Mouse (Mus musculus) hindbrain, embryonic 15.5 days (tissue): ENCODE results near the gene Csn1s1. TPM values are rescaled to one million over a fixed set of nuclear protein-coding genes. Genes with fewer than 3 reads are reported as not detected.

Experiments
- ATAC-seq: fragments of 200-750 bp; cut with Nextera tagmentation; 2 replicates; pipeline ENCODE4 v1.8.0; 2017; ENCODE audit warnings: low read depth, moderate number of reproducible peaks, moderate TSS enrichment; ENCODE audit not compliant: low FRiP score
- H3K27ac ChIP-seq: fragments of 300-500 bp; sonication (generic); replicated peaks from 2 replicates; pipeline ENCODE4 v1.5.1; 2015; ENCODE audit warnings: mild to moderate bottlenecking, inconsistent platforms
- H3K27me3 ChIP-seq: fragments of 300-500 bp; sonication (generic); 2 replicates; pipeline ENCODE4 v1.6.1; 2015; ENCODE audit warnings: control low read depth, inconsistent platforms
- H3K36me3 ChIP-seq: fragments of 300-500 bp; sonication (generic); 2 replicates; pipeline ENCODE4 v1.6.1; 2015; ENCODE audit warnings: control low read depth, inconsistent platforms
- H3K4me1 ChIP-seq: fragments of 300-500 bp; sonication (generic); replicated peaks from 2 replicates; pipeline ENCODE4 v1.6.1; 2015; ENCODE audit warnings: control low read depth, inconsistent platforms
- H3K4me2 ChIP-seq: fragments of 300-500 bp; sonication (generic); 2 replicates; pipeline ENCODE4 v1.6.1; 2015; ENCODE audit warnings: moderate library complexity, mild to moderate bottlenecking, inconsistent platforms
- H3K4me3 ChIP-seq: fragments of 300-500 bp; sonication (generic); 2 replicates; pipeline ENCODE4 v1.5.1; 2015; ENCODE audit warnings: mild to moderate bottlenecking, inconsistent platforms
- H3K9ac ChIP-seq: fragments of 300-500 bp; sonication (generic); 2 replicates; pipeline ENCODE4 v1.6.1; 2015; ENCODE audit warnings: inconsistent platforms
- H3K9me3 ChIP-seq: fragments of 300-500 bp; sonication (generic); 2 replicates; pipeline ENCODE4 v1.6.1; 2016; ENCODE audit warnings: control low read depth, inconsistent platforms
- WGBS: fragments of 180-500 bp; shearing (Covaris S2); methylation state at CpG from one replicate; pipeline ENCODE4 v1.1.7; 2015; 5-methylcytosine and 5-hydroxymethylcytosine counted together
- polyA plus RNA-seq: library from polyadenylated mRNA; unstranded; fragments of >200 nt; fragmentation: Nextera tagmentation; extraction: Ambion mirVana; gene quantifications from 2 replicates; pipeline ENCODE4 v1.2.1, GENCODE M21; 2015

Csn1s1 gene
- polyA plus RNA-seq, result not detected in 2 replicates

DNA sequence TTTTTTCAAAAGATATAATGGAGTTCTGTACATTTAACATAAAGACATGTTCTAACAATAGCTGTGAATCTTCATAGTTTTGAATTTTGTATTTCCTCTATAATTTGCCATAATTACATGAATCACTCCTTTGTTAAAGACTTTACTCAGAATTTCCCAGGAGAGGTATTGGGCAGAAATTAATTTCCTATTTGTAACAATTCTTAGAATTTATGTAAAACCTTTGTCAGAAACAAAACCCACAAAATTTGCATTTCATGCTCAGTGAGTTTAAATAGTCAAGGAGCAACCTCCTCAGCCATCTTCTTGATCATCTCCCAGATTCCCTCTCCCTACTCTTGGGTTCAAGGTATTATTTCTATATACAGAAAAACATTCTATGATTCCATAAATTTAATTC is at the start of gene Csn1s1:
Gene Csn1s1 (plus strand): TSS at position 301 of the 400 bp plus-strand sequence.
- Histone ChIP-seq H3K27me3 (no peaks in the 10 kb centered on the region), H3K36me3 (no peaks in the 10 kb centered on the region), H3K27ac (no peak within 1 kb of the TSS), H3K4me1 (no peaks in the 10 kb centered on the region), H3K9me3 (no peaks in the 10 kb centered on the region), H3K4me2 (no peak within 1 kb of the TSS), H3K4me3 (no peak within 1 kb of the TSS), H3K9ac (no peak within 1 kb of the TSS)
- ATAC-seq, result no peak

DNA sequence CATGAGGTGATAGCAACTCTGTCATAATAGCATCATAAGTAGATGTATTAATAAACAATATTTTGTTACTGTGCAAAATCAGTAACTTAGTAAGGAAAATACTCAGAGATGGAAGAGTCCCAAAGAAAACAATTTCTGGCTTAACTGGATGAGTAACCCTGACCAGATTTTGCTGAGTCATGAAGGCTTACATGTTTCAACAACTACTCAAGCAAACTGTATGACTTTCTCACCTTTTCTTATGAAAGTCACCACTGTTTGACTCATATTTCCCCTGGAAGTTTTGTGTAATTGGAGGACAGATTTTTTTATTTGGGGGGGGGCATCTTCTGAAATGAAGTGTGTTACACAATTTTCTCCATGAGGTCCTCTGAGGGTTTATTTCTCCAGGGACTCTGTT is 43.3 kb upstream of the Csn1s1 start:
- no peak overlapping the region for H3K4me3 ChIP-seq
- no peak for ATAC-seq
- no peak overlapping the region for H3K4me2 ChIP-seq
- H3K4me1 ChIP-seq, result no peaks in the 10 kb centered on the region
- H3K9ac ChIP-seq, result no peak overlapping the region
- H3K36me3 ChIP-seq, result no peaks in the 10 kb centered on the region
- no peaks in the 10 kb centered on the region for H3K9me3 ChIP-seq
- no peaks in the 10 kb centered on the region for H3K27me3 ChIP-seq
- H3K27ac ChIP-seq, result no peak overlapping the region

DNA sequence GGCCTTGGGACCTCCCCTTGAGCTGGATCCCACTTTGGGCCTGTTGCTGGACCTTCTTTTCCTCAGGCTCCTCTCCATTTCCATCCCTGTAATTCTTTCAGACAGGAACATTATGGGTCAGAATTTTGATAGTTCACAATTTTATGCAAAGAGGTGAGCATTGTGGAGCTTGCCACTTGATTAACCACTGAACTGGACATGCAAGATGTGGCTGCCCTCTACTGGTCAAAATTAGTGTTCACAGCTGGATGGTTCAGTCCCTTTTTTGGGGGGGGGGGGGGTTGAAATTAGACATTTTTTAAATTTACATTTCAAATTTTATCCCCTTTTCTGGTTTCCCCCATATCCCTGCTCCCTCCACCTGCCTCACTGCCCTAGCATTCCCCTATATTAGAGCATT is 23.2 kb upstream of the Csn1s1 start:
- H3K27ac ChIP-seq, result no peak overlapping the region
- H3K27me3 ChIP-seq, result no peaks in the 10 kb centered on the region
- no peak overlapping the region for H3K4me3 ChIP-seq
- H3K4me1 ChIP-seq, result no peaks in the 10 kb centered on the region
- no peak overlapping the region for H3K9ac ChIP-seq
- H3K36me3 ChIP-seq, result no peaks in the 10 kb centered on the region
- no peak for ATAC-seq
- H3K9me3 ChIP-seq, result no peaks in the 10 kb centered on the region
- no peak overlapping the region for H3K4me2 ChIP-seq

DNA sequence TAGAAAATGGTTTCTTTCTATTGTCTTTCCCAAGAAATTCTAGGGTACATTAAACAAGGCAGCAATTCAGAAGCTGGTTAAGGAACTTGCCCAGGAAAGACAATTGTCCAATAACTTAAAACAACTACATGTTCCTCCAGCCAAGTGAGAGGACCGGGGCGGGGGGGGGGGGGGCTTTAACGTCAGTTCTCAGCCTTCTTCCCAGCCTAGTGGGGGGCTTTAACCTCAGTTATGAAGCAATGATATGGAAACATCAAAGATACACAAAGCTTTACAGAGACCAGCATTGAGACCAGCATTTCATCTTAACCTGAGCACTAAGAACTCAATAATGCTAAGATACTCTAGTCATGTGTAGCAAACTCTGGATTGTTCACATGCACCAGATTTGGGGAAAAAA is 33.5 kb downstream of the Csn1s1 start, which contains the start of gene Csn2:
Gene Csn2 (minus strand): TSS at position 101 of the 400 bp plus-strand sequence.
- Histone ChIP-seq H3K27ac (no peak within 1 kb of the TSS), H3K4me2 (no peak within 1 kb of the TSS), H3K9ac (no peak within 1 kb of the TSS), H3K9me3 (no peaks in the 10 kb centered on the region), H3K4me1 (no peaks in the 10 kb centered on the region), H3K36me3 (no peaks in the 10 kb centered on the region), H3K4me3 (no peak within 1 kb of the TSS), H3K27me3 (no peaks in the 10 kb centered on the region)
- no peak for ATAC-seq
- WGBS, result 71% methylated on average over 3 of the region's 3 CpGs

DNA sequence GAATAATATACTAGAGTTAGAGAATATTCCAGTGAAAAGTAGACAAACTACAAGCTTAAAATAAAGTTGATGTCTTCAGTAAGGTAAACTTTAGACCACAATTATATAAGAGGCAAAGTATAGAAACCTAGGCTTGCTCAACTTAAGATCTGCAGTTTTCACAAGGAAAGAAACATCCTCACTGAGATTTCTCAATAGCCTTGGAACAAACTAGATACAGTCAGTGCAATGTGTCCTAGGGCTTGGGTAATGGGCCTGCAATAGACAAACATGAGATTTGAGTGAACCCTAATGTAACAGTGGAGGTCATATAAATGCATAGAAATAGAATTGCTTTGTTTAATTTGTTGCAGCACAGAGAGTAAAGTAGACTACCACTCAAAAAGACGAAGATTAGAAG is 39.9 kb downstream of the Csn1s1 start:
- no peaks in the 10 kb centered on the region for H3K9me3 ChIP-seq
- H3K36me3 ChIP-seq, result no peaks in the 10 kb centered on the region
- H3K27me3 ChIP-seq, result no peaks in the 10 kb centered on the region
- no peak for ATAC-seq
- H3K4me3 ChIP-seq, result no peak overlapping the region
- H3K4me2 ChIP-seq, result no peak overlapping the region
- H3K4me1 ChIP-seq, result no peaks in the 10 kb centered on the region
- 81% methylated on average over 1 of the region's 1 CpGs for WGBS
- no peak overlapping the region for H3K27ac ChIP-seq
- H3K9ac ChIP-seq, result no peak overlapping the region

Other genes with a start within 250 kb of the Csn1s1 start
- gene Ugt2b38, start 242.0 kb upstream of the Csn1s1 start, polyA plus RNA-seq, result not detected in 2 replicates
- not detected in 2 replicates for gene Ugt2a2, start 183.9 kb upstream of the Csn1s1 start, polyA plus RNA-seq
- not detected in 2 replicates for gene Gm43638, start 179.4 kb upstream of the Csn1s1 start, polyA plus RNA-seq
- gene Ugt2a1, start 175.3 kb upstream of the Csn1s1 start, polyA plus RNA-seq, result not detected in 2 replicates
- not detected in 2 replicates for gene Sult1b1, start 128.0 kb upstream of the Csn1s1 start, polyA plus RNA-seq
- gene Sult1d1, start 97.2 kb upstream of the Csn1s1 start, polyA plus RNA-seq, result not detected in 2 replicates
- not detected in 2 replicates for gene Sult1e1, start 74.6 kb upstream of the Csn1s1 start, polyA plus RNA-seq
- not detected in 2 replicates for gene Csn2, start 33.4 kb downstream of the Csn1s1 start, polyA plus RNA-seq
- not detected in 2 replicates for gene Csn1s2a, start 108.4 kb downstream of the Csn1s1 start, polyA plus RNA-seq
- gene Csn1s2b, start 141.9 kb downstream of the Csn1s1 start, polyA plus RNA-seq, result not detected in 2 replicates
- gene Prr27, start 159.5 kb downstream of the Csn1s1 start, polyA plus RNA-seq, result not detected in 2 replicates
- gene Odam, start 218.8 kb downstream of the Csn1s1 start, polyA plus RNA-seq, result not detected in 2 replicates